Mouse (Mus musculus) spleen, adult 2 months (tissue): ENCODE measurements around the gene Scn5a. TPM values are rescaled to one million over a fixed set of nuclear protein-coding genes. Genes with fewer than 3 reads are reported as not detected.

ENCODE experiments used
- DNase-seq, 2 experiments: peaks; one replicate each; pipeline versions ENCODE4 v3.0.0 to v3.0.0-alpha.2; 2012 to 2021; ENCODE audit warnings: low spot score in 2 of 2, low read depth in 1 of 2
- H3K27ac ChIP-seq: fragments of 200-500 bp; 2 replicates; pipeline ENCODE4 v1.5.1; 2012; ENCODE audit warnings: low read length, inconsistent platforms; ENCODE audit not compliant: insufficient read depth
- H3K27me3 ChIP-seq: fragments of 200-500 bp; 2 replicates; pipeline ENCODE4 v1.6.1; 2012; ENCODE audit warnings: mild to moderate bottlenecking, moderate library complexity, low read length, inconsistent platforms; ENCODE audit not compliant: control insufficient read depth, insufficient read depth
- H3K36me3 ChIP-seq: fragments of 200-500 bp; 2 replicates; pipeline ENCODE4 v1.6.1; 2012; ENCODE audit warnings: mild to moderate bottlenecking, low read length, inconsistent platforms; ENCODE audit not compliant: control insufficient read depth, insufficient read depth
- H3K4me1 ChIP-seq: fragments of 200-500 bp; 2 replicates; pipeline ENCODE4 v1.6.1; 2011; ENCODE audit warnings: inconsistent platforms; ENCODE audit not compliant: control insufficient read depth, insufficient read depth, insufficient read length
- H3K4me3 ChIP-seq: fragments of 200-500 bp; 2 replicates; pipeline ENCODE4 v1.5.1; 2011; ENCODE audit warnings: mild to moderate bottlenecking, inconsistent platforms; ENCODE audit not compliant: insufficient read depth, insufficient read length; ENCODE audit errors: extremely low read depth
- CTCF ChIP-seq: fragments of 200-500 bp; IDR thresholded peaks from 2 replicates; pipeline ENCODE4 v1.5.1; 2011; ENCODE audit warnings: mild to moderate bottlenecking, inconsistent platforms; ENCODE audit not compliant: insufficient read depth, insufficient read length, insufficient replicate concordance; ENCODE audit errors: extremely low read depth
- POLR2A ChIP-seq: fragments of 200-500 bp; IDR thresholded peaks from 2 replicates; pipeline ENCODE4 v1.6.1; 2011; ENCODE audit warnings: low read depth, low read length, inconsistent platforms
- WGBS: fragments of 180-500 bp; shearing (Covaris S2); methylation state at CpG from one replicate; pipeline ENCODE4 v1.1.7; 2018; 5-methylcytosine and 5-hydroxymethylcytosine counted together
- polyA plus RNA-seq: library from polyadenylated mRNA; depleted of rRNA; stranded (reverse); fragments of >200 nt; gene quantifications from 2 replicates; pipeline ENCODE4 v1.2.3, GENCODE M21; 2012

Scn5a gene
- polyA plus RNA-seq, 1 experiment, result 1.4 TPM

DNA sequence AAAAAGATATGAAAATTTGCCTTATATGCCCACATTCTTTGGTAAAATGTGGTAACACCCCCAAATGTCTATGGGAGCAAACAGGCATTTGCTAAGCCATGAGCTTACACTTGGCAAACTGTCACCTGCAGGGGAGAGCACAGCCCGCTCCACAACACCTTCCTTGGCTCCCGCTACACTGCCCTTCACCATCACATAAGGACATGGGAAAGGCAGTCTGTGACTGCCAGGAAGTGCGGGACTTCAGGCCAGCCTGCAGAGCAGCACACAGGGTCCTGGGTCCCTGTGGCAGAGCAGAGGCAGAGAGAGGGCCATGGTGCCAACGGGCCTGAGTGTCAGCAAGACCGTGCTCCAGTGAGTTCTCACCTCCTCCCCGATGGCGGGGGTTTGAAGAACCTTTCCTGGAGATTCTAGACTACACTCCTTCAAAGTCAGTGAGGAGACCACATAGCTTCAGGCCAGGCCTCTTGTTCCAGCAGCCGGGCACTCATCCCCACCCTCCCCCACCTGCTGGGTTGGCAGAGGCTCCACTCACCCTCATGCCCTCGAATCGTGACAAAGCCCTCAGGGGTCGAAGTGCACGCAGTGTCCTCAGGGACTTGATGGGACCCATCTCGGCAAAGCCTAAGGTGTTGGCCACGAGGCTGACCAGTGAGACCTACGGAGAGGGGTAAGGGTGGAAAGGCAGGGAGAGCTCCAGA, 81.1 kb downstream of the Scn5a start:
- WGBS, result 90% methylated on average over 15 of the region's 15 CpGs
- TF ChIP-seq CTCF (no peak), POLR2A (no peak)

DNA sequence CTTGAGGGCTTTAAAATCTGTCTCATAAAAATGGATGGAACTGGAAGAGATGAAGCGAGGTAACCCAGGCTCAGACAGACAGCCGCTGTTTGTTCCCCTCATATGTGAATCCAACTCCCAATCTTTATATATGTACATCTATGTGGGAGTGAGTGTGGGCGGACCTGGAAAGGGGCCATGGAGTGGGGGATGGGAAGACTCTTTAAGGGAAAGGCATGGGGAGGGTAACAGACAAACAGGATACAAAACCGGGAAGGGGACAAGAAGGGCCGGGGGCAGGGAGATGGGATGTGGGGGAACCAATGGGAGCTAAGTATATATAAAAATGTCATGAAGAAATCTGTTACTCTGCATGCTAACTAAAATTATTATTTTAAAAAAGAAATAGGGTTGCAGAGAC, 81.9 kb downstream of the Scn5a start:
- Histone ChIP-seq H3K4me3 (no peak overlapping the region), H3K27me3 (no peaks in the 10 kb centered on the region), H3K36me3 (no peaks in the 10 kb centered on the region), H3K4me1 (no peaks in the 10 kb centered on the region), H3K27ac (no peak overlapping the region)
- TF ChIP-seq CTCF (no peak), POLR2A (no peak)
- no peak for DNase-seq
- WGBS, result 80% methylated on average over 5 of the region's 5 CpGs

More for the DNA sequence above, 81.1 kb downstream of the Scn5a start:
- Histone ChIP-seq H3K36me3 (no peaks in the 10 kb centered on the region), H3K4me3 (no peak overlapping the region), H3K4me1 (no peaks in the 10 kb centered on the region), H3K27me3 (no peaks in the 10 kb centered on the region), H3K27ac (no peak overlapping the region)
- DNase-seq, result no peak

DNA sequence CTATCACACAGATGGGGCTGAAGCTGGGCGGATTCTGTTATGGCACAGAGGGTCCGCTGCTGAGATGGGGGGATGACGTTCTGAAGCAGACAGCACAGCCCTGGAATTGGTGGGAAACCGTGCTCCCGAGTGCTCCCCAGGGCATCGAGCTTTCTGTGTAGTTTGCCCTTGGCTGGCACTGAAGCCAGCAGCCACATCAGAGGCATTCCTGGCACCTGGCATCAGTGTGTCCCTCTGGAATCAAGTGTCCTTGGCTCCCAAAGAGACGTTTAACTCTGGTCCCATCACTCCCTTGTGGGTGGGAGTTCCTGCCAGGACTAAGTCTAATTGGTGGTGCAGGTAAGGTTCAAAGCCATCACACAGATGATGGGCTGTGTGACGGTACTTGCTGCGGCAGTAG, 82.5 kb downstream of the Scn5a start:
- WGBS, result 87% methylated on average over 9 of the region's 9 CpGs
- TF ChIP-seq CTCF (no peak), POLR2A (no peak)
- no peaks in the 10 kb centered on the region for H3K36me3 ChIP-seq
- no peaks in the 10 kb centered on the region for H3K27me3 ChIP-seq
- no peak overlapping the region for H3K4me3 ChIP-seq
- no peak overlapping the region for H3K27ac ChIP-seq
- no peaks in the 10 kb centered on the region for H3K4me1 ChIP-seq
- DNase-seq, result no peak

DNA sequence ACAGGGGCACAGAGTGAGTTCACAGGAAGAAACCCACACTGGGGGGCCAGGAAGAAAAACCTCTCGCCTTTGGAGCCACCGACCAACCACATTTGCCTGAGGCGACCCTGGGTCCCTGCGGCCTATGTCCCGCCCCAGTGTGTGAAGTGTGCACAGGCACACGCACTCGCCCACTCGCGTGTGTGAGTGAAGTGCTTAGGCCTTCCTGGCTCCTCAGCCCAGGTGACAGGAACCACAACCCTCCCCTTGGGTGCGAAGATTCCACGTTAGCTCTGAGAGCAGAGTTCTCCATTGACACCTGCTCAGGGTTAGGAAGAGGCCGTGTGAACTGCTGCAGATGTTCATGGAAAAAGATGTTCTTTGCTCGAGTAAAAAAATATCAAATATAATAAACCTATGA, 93.9 kb downstream of the Scn5a start:
- DNase-seq, result no peak
- no peak overlapping the region for H3K27ac ChIP-seq
- H3K36me3 ChIP-seq, result no peaks in the 10 kb centered on the region
- no peaks in the 10 kb centered on the region; the same call in none of the 2 replicates for H3K4me1 ChIP-seq
- no peak for TF ChIP-seq CTCF
- no peak for TF ChIP-seq POLR2A
- WGBS, result 73% methylated on average over 13 of the region's 13 CpGs
- H3K27me3 ChIP-seq, result no peaks in the 10 kb centered on the region
- no peak overlapping the region for H3K4me3 ChIP-seq

GRCm38 (mm10) chr9:119484420-119484819, 94.4 kb downstream of the Scn5a start:
- no peaks in the 10 kb centered on the region; the same call in none of the 2 replicates for H3K4me1 ChIP-seq
- no peaks in the 10 kb centered on the region for H3K27me3 ChIP-seq
- H3K4me3 ChIP-seq, result no peak overlapping the region
- 77% methylated on average over 9 of the region's 9 CpGs for WGBS
- TF ChIP-seq POLR2A (no peak), CTCF (no peak)
- H3K27ac ChIP-seq, result no peak overlapping the region
- no peak for DNase-seq
- H3K36me3 ChIP-seq, result no peaks in the 10 kb centered on the region

DNA sequence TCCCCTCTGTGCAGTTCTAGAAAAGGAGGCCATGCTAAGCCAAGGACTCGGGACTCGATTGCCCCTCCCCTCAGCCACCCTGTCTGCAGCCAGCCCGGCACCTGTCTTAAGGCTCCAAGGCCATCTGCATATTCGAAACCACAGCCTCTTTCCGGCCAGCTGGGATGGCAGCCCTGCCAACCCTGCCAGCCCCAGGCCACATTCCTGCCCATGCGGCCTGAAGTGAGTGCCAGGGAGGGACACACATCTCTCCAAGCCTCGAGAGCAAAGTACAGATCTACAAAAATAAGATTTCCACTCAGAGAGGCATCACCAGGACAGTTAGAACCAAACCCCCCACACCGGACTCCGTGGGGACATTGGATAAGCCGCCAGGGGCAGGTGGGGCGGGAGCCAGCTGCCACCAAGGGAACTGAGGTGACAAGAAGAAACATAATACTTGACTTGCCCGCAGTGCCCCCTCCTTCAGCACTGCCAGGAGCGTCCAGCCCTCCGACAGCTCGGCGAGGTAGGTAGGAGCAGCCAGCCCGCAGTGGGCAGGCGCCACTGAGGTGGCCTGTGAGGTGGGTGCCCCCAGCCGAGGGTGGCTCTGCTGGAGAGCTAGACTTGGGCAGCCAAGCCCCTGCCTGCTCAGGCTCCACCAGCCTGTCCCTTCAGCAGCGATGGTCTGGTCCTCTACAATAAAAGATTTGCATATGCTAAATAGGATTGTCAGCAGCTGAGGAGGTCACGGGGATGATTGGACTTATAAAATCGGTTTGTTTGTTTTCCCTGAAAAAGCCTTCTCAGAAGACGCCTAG, 95.1 kb downstream of the Scn5a start:
- no peak overlapping the region for H3K27ac ChIP-seq
- 54% methylated on average over 23 of the region's 23 CpGs for WGBS
- no peak overlapping the region for H3K4me3 ChIP-seq
- H3K27me3 ChIP-seq, result no peaks in the 10 kb centered on the region
- no peaks in the 10 kb centered on the region; the same call in none of the 2 replicates for H3K4me1 ChIP-seq
- no peak for DNase-seq
- no peaks in the 10 kb centered on the region for H3K36me3 ChIP-seq
- no peak for TF ChIP-seq CTCF
- TF ChIP-seq POLR2A, result no peak

DNA sequence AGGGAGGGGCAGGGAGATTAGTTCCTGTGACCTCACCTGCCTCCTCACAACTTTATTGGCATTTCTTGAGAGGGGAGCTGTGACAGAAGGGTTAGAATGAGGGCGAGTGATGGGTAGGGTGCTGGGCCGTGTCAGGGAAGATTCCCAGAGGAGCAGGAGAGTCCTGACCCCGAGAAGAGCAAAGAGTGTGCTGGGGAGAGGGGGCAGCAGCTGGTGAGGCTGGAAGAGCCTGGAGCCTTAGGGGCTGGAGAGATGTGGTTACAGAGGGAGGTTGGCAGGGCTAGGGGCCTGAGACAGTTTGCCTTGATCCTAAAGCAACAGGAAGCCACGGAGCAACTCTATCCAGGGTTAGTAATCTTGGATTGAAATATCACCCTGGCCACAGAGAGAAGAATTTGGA, 97.2 kb downstream of the Scn5a start:
- no peak for TF ChIP-seq POLR2A
- no peak for TF ChIP-seq CTCF
- H3K4me1 ChIP-seq, result no peaks in the 10 kb centered on the region; the same call in none of the 2 replicates
- no peaks in the 10 kb centered on the region for H3K36me3 ChIP-seq
- H3K27ac ChIP-seq, result no peak overlapping the region
- no peaks in the 10 kb centered on the region for H3K27me3 ChIP-seq
- no peak overlapping the region for H3K4me3 ChIP-seq
- DNase-seq, result no peak
- 92% methylated on average over 4 of the region's 4 CpGs for WGBS
